Mouse (Mus musculus) urinary bladder, postnatal 10 days (tissue): ENCODE data around the gene Rpl21.
A peak's percentile ranks its signal among the peaks of the same experiment; 100 is the strongest.

ENCODE experiments used
- DNase-seq: peaks from one replicate; pipeline ENCODE4 v3.0.0; 2022; ENCODE audit warnings: low spot score

Gene Rpl21

DNA sequence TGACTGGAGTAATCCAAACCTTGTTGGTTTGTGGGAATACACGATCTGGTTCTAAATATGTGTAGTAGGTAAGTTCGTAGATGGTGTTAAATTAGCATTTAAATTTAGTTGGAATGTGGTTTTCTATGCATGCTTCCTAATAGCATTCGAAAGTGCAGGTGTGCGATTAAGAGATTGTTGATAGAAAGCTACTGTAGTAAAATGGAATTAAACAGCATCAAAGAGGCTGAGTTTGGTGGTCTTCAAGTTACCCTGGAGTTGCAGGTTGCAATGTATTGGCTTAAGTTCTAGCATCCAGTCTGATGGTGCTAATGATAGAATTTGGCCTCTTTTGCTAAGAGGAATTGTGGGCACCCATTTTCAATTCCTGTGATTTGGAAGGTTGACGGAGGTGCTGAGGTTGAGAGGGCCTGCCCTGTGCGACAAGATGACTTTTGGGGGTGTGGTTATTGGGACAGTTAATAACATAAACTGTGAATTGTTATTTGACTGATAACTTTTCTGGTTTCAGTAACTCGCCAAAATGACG is 1.0 kb downstream of the Rpl21 start:
- DNase-seq: no peak

- DNase-seq: no peak
Measured at GRCm38 (mm10) chr5:146834959-146835358, 2.3 kb downstream of the Rpl21 start.

DNA sequence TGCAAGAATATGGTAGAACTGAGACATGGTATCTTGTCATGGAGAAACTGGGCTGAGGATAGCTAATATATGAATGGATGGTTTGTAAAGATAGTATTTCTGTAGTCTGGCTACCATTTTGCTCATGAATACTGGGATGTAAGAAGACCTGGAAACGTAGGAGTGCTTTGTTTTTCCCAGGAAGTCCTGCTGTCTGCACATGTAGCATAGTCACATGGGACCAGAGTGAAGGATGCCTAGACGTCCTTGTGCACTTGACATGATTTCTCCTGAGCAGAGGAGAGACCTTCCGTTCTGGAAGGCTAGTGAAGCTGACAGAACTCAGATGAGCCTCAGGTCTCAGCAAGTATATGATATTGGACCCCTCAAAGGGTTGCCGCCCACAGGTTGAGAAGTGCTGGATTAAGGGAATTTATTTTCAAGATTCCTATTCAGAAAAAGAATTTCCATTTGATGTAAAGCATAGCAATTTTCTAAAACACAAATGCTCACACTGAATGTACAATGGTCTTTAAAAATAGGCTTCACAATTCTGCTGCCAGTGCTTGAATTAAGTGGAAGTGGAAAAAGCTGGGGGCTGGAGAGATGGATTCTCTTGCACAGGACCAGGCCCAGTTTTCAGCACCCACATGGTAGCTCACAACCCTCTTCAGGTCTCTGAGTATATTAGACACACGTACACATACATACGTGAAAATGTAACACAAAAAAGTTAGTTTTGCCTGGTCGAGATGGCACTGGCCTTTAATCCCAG is 5.5 kb downstream of the Rpl21 start:
- DNase-seq: no peak

- DNase-seq: no peak
Measured at GRCm38 (mm10) chr5:146838836-146839648, 6.4 kb downstream of the Rpl21 start.

DNA sequence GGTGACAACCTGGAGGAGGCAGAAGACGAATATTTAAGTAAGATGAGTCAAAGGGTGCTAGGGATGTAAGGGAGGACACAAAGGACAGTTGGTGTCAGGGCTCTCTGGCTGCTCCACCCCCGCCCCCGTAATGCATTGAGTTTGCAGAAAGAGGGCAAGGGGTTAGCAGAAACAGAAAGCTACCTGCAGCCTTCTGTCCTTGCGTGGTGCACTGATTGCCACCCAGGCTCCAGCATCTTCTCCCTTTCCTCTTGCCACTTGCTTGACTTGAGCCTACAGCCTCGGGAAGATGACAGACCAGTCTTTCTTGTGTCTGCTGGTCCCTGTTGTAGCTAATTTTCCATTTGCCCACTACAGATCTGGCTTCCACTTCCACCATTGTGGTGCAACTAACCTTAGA is 7.1 kb downstream of the Rpl21 start:
- no peak for DNase-seq

- no peak for DNase-seq
Measured at GRCm38 (mm10) chr5:146840422-146840821, 7.7 kb downstream of the Rpl21 start.

GRCm38 (mm10) chr5:146841301-146841700 is 8.6 kb downstream of the Rpl21 start:
- DNase-seq: no peak

DNA sequence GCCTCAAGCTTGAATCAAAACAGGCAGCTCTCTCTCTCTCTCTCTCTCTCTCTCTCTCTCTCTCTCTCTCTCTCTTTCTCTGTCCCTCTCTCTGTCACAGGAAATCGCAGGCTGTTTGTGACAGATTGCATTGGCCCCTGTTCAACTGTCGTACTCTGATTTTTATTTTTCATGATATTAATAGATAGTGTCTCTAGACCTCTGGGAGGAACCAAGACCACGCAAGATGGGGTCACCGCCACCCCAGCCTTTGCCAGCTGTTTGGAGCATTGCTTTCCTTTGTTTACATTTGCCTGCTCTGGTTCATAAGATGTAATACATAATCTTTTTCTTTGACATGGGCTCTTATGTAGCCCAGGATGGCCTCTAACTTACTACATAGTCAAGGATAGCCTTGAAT is 9.3 kb downstream of the Rpl21 start:
- DNase-seq: no peak

DNA sequence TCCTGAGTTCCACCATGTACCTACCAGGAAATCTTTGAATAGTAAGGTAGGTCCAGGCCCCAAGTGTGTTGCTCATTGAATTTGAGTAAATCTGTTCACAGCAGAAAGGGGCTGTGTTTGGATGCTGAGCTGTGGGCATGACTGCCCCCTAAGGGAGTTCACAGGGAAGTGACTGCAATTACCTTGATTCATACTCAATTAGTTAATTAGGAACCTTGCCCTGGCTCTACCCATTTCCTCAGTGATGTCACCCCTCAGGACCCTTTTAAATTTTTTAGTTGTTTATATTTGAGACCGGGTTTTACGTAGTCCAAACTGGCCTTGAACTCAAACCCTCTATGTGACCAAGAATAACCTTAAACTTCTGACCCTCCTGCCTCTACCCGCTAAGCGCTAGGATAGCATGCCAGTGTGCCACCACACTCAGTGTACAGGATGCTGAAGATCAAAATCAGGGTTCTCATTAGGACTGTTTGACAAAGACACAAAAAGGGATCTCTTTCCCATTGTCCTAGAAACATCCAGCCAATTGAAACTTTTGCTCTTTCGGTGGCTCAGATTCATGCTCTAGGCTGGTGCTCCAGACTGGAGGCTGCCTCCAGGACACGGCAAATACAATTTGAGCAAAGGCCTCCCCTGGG is 11.7 kb downstream of the Rpl21 start:
- DNase-seq: no peak

DNA sequence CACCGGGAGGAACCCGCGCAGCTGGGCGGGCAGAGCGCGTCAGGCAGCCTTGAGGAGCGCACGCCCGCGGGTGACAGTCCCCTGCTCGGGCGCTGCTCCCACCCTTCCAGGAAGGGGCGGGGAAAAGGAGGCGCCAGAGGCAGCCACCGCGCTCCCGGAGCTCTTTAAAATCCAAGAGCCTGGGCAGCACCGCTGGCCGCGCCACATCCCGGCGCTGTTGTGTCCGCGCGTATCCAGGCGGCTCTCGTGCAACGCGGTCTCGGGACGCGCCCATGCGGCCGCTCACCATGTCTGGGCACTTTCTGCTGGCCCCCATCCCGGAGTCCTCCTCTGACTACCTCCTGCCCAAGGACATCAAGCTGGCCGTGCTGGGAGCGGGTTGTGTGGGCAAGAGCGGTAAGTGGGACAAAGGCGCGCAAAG is 12.3 kb downstream of the Rpl21 start, which contains the start of gene Rasl11a:
Gene Rasl11a (plus strand): TSS at position 127 of the 421 bp plus-strand sequence.
- DNase-seq: peak; percentile 44

GRCm38 (mm10) chr5:146846489-146846888 is 13.8 kb downstream of the Rpl21 start:
- DNase-seq: no peak

- DNase-seq: no peak
Measured at GRCm38 (mm10) chr5:146848936-146849582, 16.4 kb downstream of the Rpl21 start.

- no peak for DNase-seq
Measured at GRCm38 (mm10) chr5:146856106-146856505, 23.4 kb downstream of the Rpl21 start.

DNA sequence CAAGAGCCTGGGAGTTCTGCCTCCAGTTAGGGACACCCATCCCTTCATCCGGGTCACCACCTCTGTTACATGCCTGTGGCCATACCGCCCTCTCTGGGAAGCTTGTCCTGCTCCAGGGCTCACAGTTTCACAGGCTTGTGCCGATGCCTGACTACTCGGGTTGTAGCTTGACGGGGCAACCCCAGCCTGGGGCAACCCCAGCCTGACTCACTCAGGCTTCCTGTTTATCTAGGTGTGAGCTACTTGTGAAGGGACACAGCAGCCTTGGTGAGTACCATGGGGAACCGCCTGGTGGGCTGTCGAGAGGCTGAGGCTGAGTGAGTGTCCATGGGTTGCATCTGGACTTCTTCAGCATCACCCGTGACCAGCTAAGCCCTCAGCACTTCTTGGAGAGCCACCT is 24.9 kb downstream of the Rpl21 start:
- DNase-seq: no peak

GRCm38 (mm10) chr5:146858772-146859171 is 26.1 kb downstream of the Rpl21 start:
- no peak for DNase-seq

DNA sequence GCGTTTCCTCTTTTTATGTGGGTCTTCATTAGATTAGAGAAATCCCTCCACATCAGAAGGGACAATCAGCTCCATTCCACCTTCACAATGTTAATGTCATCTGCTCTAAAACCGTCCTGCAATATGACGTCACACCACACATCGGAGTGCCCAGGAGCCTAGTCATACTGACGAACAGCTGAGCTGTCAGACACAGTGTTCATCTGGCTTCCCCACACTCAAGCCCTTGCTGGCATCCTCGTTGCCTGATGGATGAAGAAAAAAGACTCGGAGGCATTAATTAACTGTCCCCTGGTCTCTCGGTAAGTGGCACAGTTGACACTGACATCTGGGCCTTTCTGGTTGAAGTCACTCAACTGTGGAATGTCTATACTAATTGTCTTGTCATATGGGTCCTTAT is 26.6 kb downstream of the Rpl21 start:
- no peak for DNase-seq

GRCm38 (mm10) chr5:146860222-146860998 is 27.7 kb downstream of the Rpl21 start:
- DNase-seq: no peak

DNA sequence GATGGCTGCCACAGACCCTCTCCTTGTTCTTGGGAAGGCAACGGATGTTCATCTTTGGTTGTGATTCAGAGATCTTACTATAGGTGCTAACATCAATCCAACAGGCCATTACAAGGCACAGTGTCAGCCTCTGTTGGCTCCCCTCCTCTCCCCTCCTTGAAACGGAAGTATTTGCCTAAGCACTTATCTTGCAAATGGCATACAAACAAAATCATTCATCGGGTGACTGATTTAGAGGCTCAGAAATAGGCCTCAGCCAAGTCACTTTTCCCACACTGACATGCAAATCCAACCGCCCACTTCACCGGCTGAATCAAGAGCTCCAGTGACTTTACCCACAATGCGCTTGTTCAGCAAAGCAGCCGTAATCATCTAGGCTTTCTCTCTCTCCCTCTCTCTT is 28.9 kb downstream of the Rpl21 start:
- DNase-seq: no peak

DNA sequence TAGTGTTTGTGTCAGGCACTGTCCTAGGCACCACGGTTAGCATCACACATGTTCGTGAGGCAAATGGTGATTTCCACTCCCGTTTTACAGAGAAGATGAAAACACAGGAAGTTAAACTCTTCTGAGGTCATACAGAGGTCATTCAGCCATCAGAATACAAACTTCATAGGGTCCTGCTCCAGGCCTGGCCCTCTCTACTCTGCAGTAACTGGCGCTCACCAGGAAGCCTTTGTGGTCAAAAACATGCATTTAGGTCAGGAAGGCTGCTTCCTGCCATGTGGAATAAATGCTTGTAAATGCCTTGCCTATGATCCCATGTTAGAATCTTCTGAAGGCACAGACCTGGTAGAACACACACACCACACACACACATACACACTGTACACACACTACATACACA is 32.8 kb downstream of the Rpl21 start:
- no peak for DNase-seq

GRCm38 (mm10) chr5:146866277-146866676 is 33.6 kb downstream of the Rpl21 start:
- DNase-seq: no peak

GRCm38 (mm10) chr5:146867246-146867945 is 34.7 kb downstream of the Rpl21 start:
- DNase-seq: no peak
